ENCODE assay signal across 8 mouse cellular contexts in genomic region chr12:103367620-103368325, GRCm38 (mm10). TPM values are rescaled to one million over a fixed set of nuclear protein-coding genes. Genes with fewer than 3 reads are reported as not detected.
DNase-seq lines count a peak whose midpoint lies in the region; ATAC-seq and TF ChIP-seq lines count a peak whose summit lies in the region.

No protein-coding gene starts in this region.

- TF ChIP-seq CTCF in liver, adult 2 months (IDR thresholded peaks at IDR 0.05; ENCODE audit: low read depth, low read length), result peak; percentile 84
- peak; percentile 88 for TF ChIP-seq CTCF in stomach, postnatal 0 days (IDR thresholded peaks at IDR 0.05; ENCODE audit: low read depth)

- H3K4me1 ChIP-seq in embryonic facial prominence, embryonic 12.5 days, result no peaks in the 10 kb centered on the region
- no peaks in the 10 kb centered on the region for H3K4me1 ChIP-seq in liver, adult 2 months (ENCODE audit: control insufficient read depth, insufficient read depth, low read length)
- H3K4me1 ChIP-seq in stomach, postnatal 0 days (replicated peaks; ENCODE audit: control insufficient read depth, insufficient read depth), result no peaks in the 10 kb centered on the region

- H3K36me3 ChIP-seq in embryonic facial prominence, embryonic 12.5 days, result no peaks in the 10 kb centered on the region
- H3K36me3 ChIP-seq in liver, adult 2 months (ENCODE audit: control insufficient read depth, insufficient read depth, low read length), result no peaks in the 10 kb centered on the region
- H3K36me3 ChIP-seq in myocyte (ENCODE audit: control insufficient read depth, insufficient read depth), result no peaks in the 10 kb centered on the region
- no peaks in the 10 kb centered on the region for H3K36me3 ChIP-seq in stomach, postnatal 0 days (ENCODE audit: control insufficient read depth, insufficient read depth, low read length)

- H3K9ac ChIP-seq in embryonic facial prominence, embryonic 12.5 days, result no peak overlapping the region
- H3K9ac ChIP-seq in liver, adult 2 months (ENCODE audit: low read depth, low read length), result no peak overlapping the region
- no peak overlapping the region for H3K9ac ChIP-seq in stomach, postnatal 0 days (ENCODE audit: low read length)

- no peak for TF ChIP-seq EP300 in stomach, postnatal 0 days (optimal IDR thresholded peaks at IDR 0.05)

- no peaks in the 10 kb centered on the region for H3K27me3 ChIP-seq in embryonic facial prominence, embryonic 12.5 days
- H3K27me3 ChIP-seq in liver, adult 2 months (ENCODE audit: control insufficient read depth, insufficient read depth, low read length), result no peaks in the 10 kb centered on the region
- no peaks in the 10 kb centered on the region for H3K27me3 ChIP-seq in myocyte (ENCODE audit: control insufficient read depth, insufficient read depth, insufficient read length)
- no peaks in the 10 kb centered on the region for H3K27me3 ChIP-seq in stomach, postnatal 0 days (ENCODE audit: control insufficient read depth, insufficient read depth, low read length)

- no peak for ATAC-seq in embryonic facial prominence, embryonic 12.5 days (ENCODE audit: insufficient number of reproducible peaks, insufficient read depth, low FRiP score, low TSS enrichment)
- peak; percentile 65 for ATAC-seq in stomach, postnatal 0 days (ENCODE audit: low FRiP score, low TSS enrichment)

- H3K4me3 ChIP-seq in embryonic facial prominence, embryonic 12.5 days, result no peak overlapping the region
- no peak overlapping the region for H3K4me3 ChIP-seq in liver, adult 2 months (ENCODE audit: insufficient read depth, low read depth, low read length)
- H3K4me3 ChIP-seq in myocyte, result no peak overlapping the region
- no peak overlapping the region for H3K4me3 ChIP-seq in stomach, postnatal 0 days (ENCODE audit: low read depth, low read length)

- DNase-seq in 416B (ENCODE audit: low read depth), result peak; percentile 38
- DNase-seq in adrenal gland, adult 18-20 months (ENCODE audit: low spot score in 2 of 2), result peak; percentile 61 to 72
- DNase-seq in heart, adult 8-10 months (ENCODE audit: low spot score), result peak; percentile 77
- DNase-seq in kidney, adult 18-20 months, result peak; percentile 68
- no peak for DNase-seq in liver, adult 2 months (ENCODE audit: extremely low read depth, low read depth, low spot score)
- DNase-seq in stomach, postnatal 0 days (ENCODE audit: low spot score), result peak; percentile 69

- 18% methylated on average over 18 of the region's 18 CpGs for WGBS in embryonic facial prominence, embryonic 12.5 days
- WGBS in liver, adult 2 months, result 28% methylated on average over 18 of the region's 18 CpGs
- WGBS in stomach, postnatal 0 days, result 19% methylated on average over 18 of the region's 18 CpGs

- no peak overlapping the region for H3ac ChIP-seq in myocyte (ENCODE audit: control insufficient read depth, insufficient read length)

- no peak overlapping the region for H3K27ac ChIP-seq in embryonic facial prominence, embryonic 12.5 days
- no peak overlapping the region for H3K27ac ChIP-seq in liver, adult 2 months (replicated peaks; ENCODE audit: insufficient read depth, low read depth, low read length)
- H3K27ac ChIP-seq in stomach, postnatal 0 days (replicated peaks), result no peak overlapping the region

- H3K9me3 ChIP-seq in embryonic facial prominence, embryonic 12.5 days, result no peaks in the 10 kb centered on the region
- H3K9me3 ChIP-seq in stomach, postnatal 0 days (ENCODE audit: control insufficient read depth, low read length), result no peaks in the 10 kb centered on the region

- H3K79me2 ChIP-seq in liver, adult 2 months (ENCODE audit: control insufficient read depth, insufficient read depth, low read length), result no peaks in the 10 kb centered on the region
- H3K79me2 ChIP-seq in myocyte (ENCODE audit: control insufficient read depth, insufficient read depth), result no peaks in the 10 kb centered on the region

- H3K4me2 ChIP-seq in embryonic facial prominence, embryonic 12.5 days (replicated peaks), result 0 out of 2 replicates have a peak overlapping the region, but pooled peaks have one; percentile 15
- H3K4me2 ChIP-seq in myocyte (ENCODE audit: low read depth), result peak overlapping the region; percentile 33
- peak overlapping the region; percentile 19; the same call in 1 of the 2 replicates for H3K4me2 ChIP-seq in stomach, postnatal 0 days (replicated peaks; ENCODE audit: low read depth)

- no peak for TF ChIP-seq POLR2A in liver, adult 2 months (IDR thresholded peaks at IDR 0.05; ENCODE audit: extremely low read depth, insufficient read depth, low read length)
- no peak for TF ChIP-seq POLR2A in myocyte (IDR thresholded peaks at IDR 0.05; ENCODE audit: insufficient read length, low read depth)

TF ChIP-seq in myocyte, 11 proteins besides CTCF, POLR2A, EP300 and RAD21:
- TF ChIP-seq USF1 (IDR thresholded peaks at IDR 0.05; ENCODE audit: low read depth) (peak; percentile 72), MYOG (IDR thresholded peaks at IDR 0.05; ENCODE audit: control insufficient read depth in 1 of 3, insufficient read depth in 1 of 3, insufficient read length in 2 of 3, low read depth in 2 of 3) (no peak)

RNA-seq across cellular contexts. Expression of gene Asb2, which starts 12.0 kb away (rescaled TPM):
- total RNA-seq in adrenal gland, adult 18-20 months (2021), result 1 to 10 TPM in 1 of 2 experiments, under 1 TPM in 1; 0.66 to 1.4 TPM
- 2.1 and 2.4 TPM in 2 replicates for polyA plus RNA-seq in embryonic facial prominence, embryonic 12.5 days (2016; fragmentation: Nextera tagmentation; extraction: Ambion mirVana)
- total RNA-seq in heart, adult 8-10 months (2022), result 100 to 1,000 TPM; 485 to 583 (median 548) TPM
- total RNA-seq in liver, adult 2 months (2014; rRNA removed), result 2.7 and 3.6 TPM in 2 replicates
- polyA plus RNA-seq in liver, adult 2 months (2012; rRNA removed), result 5.6 TPM in 2 replicates
- 27.8 TPM for polyA plus RNA-seq in myocyte (2012; fragmentation: generic; extraction: Trizol)
- 17.4 and 20.2 TPM in 2 replicates for polyA plus RNA-seq in stomach, postnatal 0 days (2015; fragmentation: Nextera tagmentation; extraction: Ambion mirVana)

RNA-seq across cellular contexts. Expression of gene Otub2, which starts 20.7 kb away (rescaled TPM):
- total RNA-seq in adrenal gland, adult 18-20 months (2021), result 1 to 10 TPM; 2.5 to 3.3 TPM
- polyA plus RNA-seq in embryonic facial prominence, embryonic 12.5 days (2016; fragmentation: Nextera tagmentation; extraction: Ambion mirVana), result 12.7 and 14.1 TPM in 2 replicates
- 1 to 10 TPM; 2.5 to 4.2 (median 3.5) TPM for total RNA-seq in heart, adult 8-10 months (2022)
- total RNA-seq in liver, adult 2 months (2014; rRNA removed), result 1.3 and 1.7 TPM in 2 replicates
- 2.1 and 2.5 TPM in 2 replicates for polyA plus RNA-seq in liver, adult 2 months (2012; rRNA removed)
- 23.3 TPM for polyA plus RNA-seq in myocyte (2012; fragmentation: generic; extraction: Trizol)
- polyA plus RNA-seq in stomach, postnatal 0 days (2015; fragmentation: Nextera tagmentation; extraction: Ambion mirVana), result 18.8 and 20.1 TPM in 2 replicates

RNA-seq across cellular contexts. Expression of gene 9330161L09Rik, which starts 39.8 kb away (rescaled TPM):
- total RNA-seq in adrenal gland, adult 18-20 months (2021), result 1 to 10 TPM; 1.7 to 2.1 TPM
- 0.38 and 0.49 TPM in 2 replicates for polyA plus RNA-seq in embryonic facial prominence, embryonic 12.5 days (2016; fragmentation: Nextera tagmentation; extraction: Ambion mirVana)
- total RNA-seq in heart, adult 8-10 months (2022), result 1 to 10 TPM in 3 of 4 experiments, under 1 TPM in 1; 0.41 to 1.8 (median 1.2) TPM
- 0.13 and 0.46 TPM in 2 replicates for total RNA-seq in liver, adult 2 months (2014; rRNA removed)
- 0.20 TPM in 1 of 2 replicates, not detected in the other for polyA plus RNA-seq in liver, adult 2 months (2012; rRNA removed)
- polyA plus RNA-seq in myocyte (2012; fragmentation: generic; extraction: Trizol), result 0.60 TPM
- polyA plus RNA-seq in stomach, postnatal 0 days (2015; fragmentation: Nextera tagmentation; extraction: Ambion mirVana), result 0.18 and 0.27 TPM in 2 replicates

RNA-seq across cellular contexts. Expression of gene Fam181a, which starts 57.0 kb away (rescaled TPM):
- total RNA-seq in adrenal gland, adult 18-20 months (2021), result not detected
- polyA plus RNA-seq in embryonic facial prominence, embryonic 12.5 days (2016; fragmentation: Nextera tagmentation; extraction: Ambion mirVana), result 0.69 and 1.3 TPM in 2 replicates
- total RNA-seq in heart, adult 8-10 months (2022), result not detected
- not detected in 2 replicates for total RNA-seq in liver, adult 2 months (2014; rRNA removed)
- polyA plus RNA-seq in liver, adult 2 months (2012; rRNA removed), result not detected in 2 replicates
- not detected for polyA plus RNA-seq in myocyte (2012; fragmentation: generic; extraction: Trizol)
- polyA plus RNA-seq in stomach, postnatal 0 days (2015; fragmentation: Nextera tagmentation; extraction: Ambion mirVana), result not detected in 2 replicates

RNA-seq across cellular contexts. Expression of gene Ddx24, which starts 57.9 kb away (rescaled TPM):
- 100 to 1,000 TPM; 127 to 134 TPM for total RNA-seq in adrenal gland, adult 18-20 months (2021)
- 109 and 121 TPM in 2 replicates for polyA plus RNA-seq in embryonic facial prominence, embryonic 12.5 days (2016; fragmentation: Nextera tagmentation; extraction: Ambion mirVana)
- 10 to 100 TPM; 88.5 to 95.6 (median 91.7) TPM for total RNA-seq in heart, adult 8-10 months (2022)
- total RNA-seq in liver, adult 2 months (2014; rRNA removed), result 22.8 and 24.4 TPM in 2 replicates
- polyA plus RNA-seq in liver, adult 2 months (2012; rRNA removed), result 15.6 and 19.0 TPM in 2 replicates
- 85.0 TPM for polyA plus RNA-seq in myocyte (2012; fragmentation: generic; extraction: Trizol)
- 68.8 and 84.8 TPM in 2 replicates for polyA plus RNA-seq in stomach, postnatal 0 days (2015; fragmentation: Nextera tagmentation; extraction: Ambion mirVana)
